Mouse (Mus musculus) lung, adult 2 months (tissue): ENCODE measurements around the gene Capn15.

Experiments used
- CTCF ChIP-seq: fragments of 200-500 bp; IDR thresholded peaks from 2 replicates; pipeline ENCODE4 v1.5.1; 2011; ENCODE audit warnings: mild to moderate bottlenecking, low read length, control low read depth; ENCODE audit not compliant: insufficient read depth
- POLR2A ChIP-seq: fragments of 200-500 bp; IDR thresholded peaks from 2 replicates; pipeline ENCODE4 v1.6.1; 2011; ENCODE audit warnings: low read depth, mild to moderate bottlenecking, control low read depth, low read length, borderline replicate concordance; ENCODE audit errors: extremely low read depth

- TF ChIP-seq POLR2A (no peak), CTCF (no peak)
Measured at GRCm38 (mm10) chr17:25968176-25968575, 17.4 kb downstream of the Capn15 start.
